8 mouse cellular contexts compared by ENCODE assay signal in genomic region chr5:130080051-130080681, GRCm38 (mm10). TPM values are rescaled to one million over a fixed set of nuclear protein-coding genes. Genes with fewer than 3 reads are reported as not detected.
DNase-seq lines count a peak whose midpoint lies in the region; ATAC-seq and TF ChIP-seq lines count a peak whose summit lies in the region.

No protein-coding gene starts in this region.

- no peaks in the 10 kb centered on the region for H3K27me3 ChIP-seq in hindbrain, embryonic 11.5 days (ENCODE audit: control insufficient read depth, insufficient read depth, low read length)
- no peaks in the 10 kb centered on the region for H3K27me3 ChIP-seq in midbrain, embryonic 11.5 days (ENCODE audit: control insufficient read depth, insufficient read depth, low read length)

- H3K9ac ChIP-seq in hindbrain, embryonic 11.5 days (ENCODE audit: low read depth, low read length) = peak overlapping the region; percentile 93; the same call in 1 of the 2 replicates
- H3K9ac ChIP-seq in midbrain, embryonic 11.5 days (ENCODE audit: low read length) = peak overlapping the region; percentile 89

- peak overlapping the region; percentile 85 for H3K4me3 ChIP-seq in lung, adult 2 months (replicated peaks; ENCODE audit: extremely low read depth, low read depth, low read length)
- H3K4me3 ChIP-seq in hindbrain, embryonic 11.5 days (ENCODE audit: low read depth, low read length) = peak overlapping the region; percentile 79
- peak overlapping the region; percentile 64 for H3K4me3 ChIP-seq in midbrain, embryonic 11.5 days (ENCODE audit: low read depth, low read length)

- TF ChIP-seq CTCF in lung, adult 2 months (IDR thresholded peaks at IDR 0.05; ENCODE audit: insufficient read depth, low read length) = no peak
- TF ChIP-seq CTCF in brain, embryonic 14.5 days (IDR thresholded peaks at IDR 0.05; ENCODE audit: borderline replicate concordance, extremely low read depth, insufficient read depth, insufficient read length) = 0 out of 2 replicates have a peak, but pooled peaks have one; percentile 20

- no peaks in the 10 kb centered on the region; the same call in 1 of the 2 replicates for H3K36me3 ChIP-seq in hindbrain, embryonic 11.5 days (ENCODE audit: control insufficient read depth, insufficient read depth, low read length)
- H3K36me3 ChIP-seq in midbrain, embryonic 11.5 days (ENCODE audit: control insufficient read depth, insufficient read depth, low read length) = no peaks in the 10 kb centered on the region; the same call in 1 of the 2 replicates

- no peak for ATAC-seq in hindbrain, embryonic 11.5 days (ENCODE audit: low FRiP score)
- no peak for ATAC-seq in midbrain, embryonic 11.5 days (ENCODE audit: low FRiP score)

- no peak for DNase-seq in lung, adult 2 months
- DNase-seq in lung, postnatal 4 days = no peak
- DNase-seq in brain, embryonic 14.5 days (ENCODE audit: low read depth) = peak; percentile 26
- DNase-seq in hindbrain, embryonic 11.5 days (ENCODE audit: low spot score) = peak; percentile 15
- DNase-seq in midbrain, embryonic 11.5 days (ENCODE audit: low spot score, missing footprints) = no peak
- DNase-seq in layer of hippocampus, postnatal 36 days = no peak
- no peak for DNase-seq in urinary bladder, postnatal 4 days (ENCODE audit: low spot score in 2 of 2)
- no peak for DNase-seq in cerebellum, adult 8-10 months

- H3K4me2 ChIP-seq in hindbrain, embryonic 11.5 days (replicated peaks; ENCODE audit: low read depth, low read length) = peak overlapping the region; percentile 81
- H3K4me2 ChIP-seq in midbrain, embryonic 11.5 days = peak overlapping the region; percentile 67

- peaks cover 9% of the 10 kb centered on the region for H3K4me1 ChIP-seq in lung, adult 2 months (ENCODE audit: control insufficient read depth, insufficient read depth, low read length)
- no peaks in the 10 kb centered on the region; the same call in 1 of the 2 replicates for H3K4me1 ChIP-seq in hindbrain, embryonic 11.5 days (replicated peaks; ENCODE audit: control insufficient read depth, insufficient read depth, low read length)
- peaks cover 5% of the 10 kb centered on the region for H3K4me1 ChIP-seq in midbrain, embryonic 11.5 days (ENCODE audit: control insufficient read depth, insufficient read depth, low read length)

- TF ChIP-seq POLR2A in lung, adult 2 months (IDR thresholded peaks at IDR 0.05; ENCODE audit: borderline replicate concordance, extremely low read depth, low read depth, low read length) = no peak
- no peak for TF ChIP-seq POLR2A in brain, embryonic 14.5 days (IDR thresholded peaks at IDR 0.05; ENCODE audit: borderline replicate concordance, extremely low read depth, insufficient read depth, insufficient read length, poor library complexity, severe bottlenecking)

- H3K9me3 ChIP-seq in hindbrain, embryonic 11.5 days (ENCODE audit: control insufficient read depth, low read length) = no peaks in the 10 kb centered on the region
- peaks cover 4% of the 10 kb centered on the region; the same call in 1 of the 2 replicates for H3K9me3 ChIP-seq in midbrain, embryonic 11.5 days (ENCODE audit: control insufficient read depth, low read length)

- H3K27ac ChIP-seq in hindbrain, embryonic 11.5 days (ENCODE audit: low read depth, low read length) = 0 out of 2 replicates have a peak overlapping the region, but pooled peaks have one; percentile 75
- H3K27ac ChIP-seq in midbrain, embryonic 11.5 days (ENCODE audit: low read depth, low read length) = no peak overlapping the region

- WGBS in lung, adult 2 months = 79% methylated on average over 16 of the region's 16 CpGs
- 73% methylated on average over 16 of the region's 16 CpGs for WGBS in hindbrain, embryonic 11.5 days
- 77% methylated on average over 16 of the region's 16 CpGs for WGBS in midbrain, embryonic 11.5 days

RNA-seq across cellular contexts. Expression of gene Tpst1, which starts 7.0 kb away (rescaled TPM):
- polyA plus RNA-seq in lung, adult 2 months (2012; rRNA removed) = 24.4 and 24.5 TPM in 2 replicates
- polyA plus RNA-seq in brain, embryonic 14.5 days (2012; rRNA removed) = 27.3 and 32.9 TPM in 2 replicates
- 61.5 and 63.7 TPM in 2 replicates for polyA plus RNA-seq in hindbrain, embryonic 11.5 days (2014; fragmentation: Nextera tagmentation; extraction: Ambion mirVana)
- 64.7 and 68.7 TPM in 2 replicates for polyA plus RNA-seq in midbrain, embryonic 11.5 days (2014; fragmentation: Nextera tagmentation; extraction: Ambion mirVana)
- total RNA-seq in layer of hippocampus, postnatal 36 days (2021) = 10 to 100 TPM; 50.2 to 50.6 TPM

RNA-seq across cellular contexts. Expression of gene Crcp, which starts 51.1 kb away (rescaled TPM):
- polyA plus RNA-seq in lung, adult 2 months (2012; rRNA removed) = 9.4 and 12.9 TPM in 2 replicates
- 37.6 and 51.0 TPM in 2 replicates for polyA plus RNA-seq in brain, embryonic 14.5 days (2012; rRNA removed)
- 42.2 and 44.8 TPM in 2 replicates for polyA plus RNA-seq in hindbrain, embryonic 11.5 days (2014; fragmentation: Nextera tagmentation; extraction: Ambion mirVana)
- 41.1 and 42.7 TPM in 2 replicates for polyA plus RNA-seq in midbrain, embryonic 11.5 days (2014; fragmentation: Nextera tagmentation; extraction: Ambion mirVana)
- 10 to 100 TPM; 37.0 to 38.2 TPM for total RNA-seq in layer of hippocampus, postnatal 36 days (2021)

RNA-seq across cellular contexts. Expression of gene Asl, which starts 51.1 kb away (rescaled TPM):
- polyA plus RNA-seq in lung, adult 2 months (2012; rRNA removed) = 22.1 and 27.3 TPM in 2 replicates
- 27.9 and 30.7 TPM in 2 replicates for polyA plus RNA-seq in brain, embryonic 14.5 days (2012; rRNA removed)
- 26.0 and 34.1 TPM in 2 replicates for polyA plus RNA-seq in hindbrain, embryonic 11.5 days (2014; fragmentation: Nextera tagmentation; extraction: Ambion mirVana)
- 24.2 and 30.1 TPM in 2 replicates for polyA plus RNA-seq in midbrain, embryonic 11.5 days (2014; fragmentation: Nextera tagmentation; extraction: Ambion mirVana)
- 10 to 100 TPM; 18.0 to 18.8 TPM for total RNA-seq in layer of hippocampus, postnatal 36 days (2021)

Comparison
In these comparisons a context has a peak if more than half of its experiments do, and no peak if none do; other contexts are left out.
1. DNase-seq: peak in brain, embryonic 14.5 days (single experiment) and hindbrain, embryonic 11.5 days (single experiment); none in lung, adult 2 months (single experiment), lung, postnatal 4 days (0 of 2), midbrain, embryonic 11.5 days (single experiment), layer of hippocampus, postnatal 36 days (0 of 2), urinary bladder, postnatal 4 days (0 of 2) and cerebellum, adult 8-10 months (single experiment).
2. Peak in every context shown above with its lines, with median percentiles within 50 percentile points of each other: H3K4me3 ChIP-seq.